Mouse (Mus musculus): ENCODE data around the gene Itpka. TPM values are rescaled to one million over a fixed set of nuclear protein-coding genes. Genes with fewer than 3 reads are reported as not detected.

Itpka gene
- polyA plus RNA-seq, 1 experiment from 2014 or later: 0.79 TPM

DNA sequence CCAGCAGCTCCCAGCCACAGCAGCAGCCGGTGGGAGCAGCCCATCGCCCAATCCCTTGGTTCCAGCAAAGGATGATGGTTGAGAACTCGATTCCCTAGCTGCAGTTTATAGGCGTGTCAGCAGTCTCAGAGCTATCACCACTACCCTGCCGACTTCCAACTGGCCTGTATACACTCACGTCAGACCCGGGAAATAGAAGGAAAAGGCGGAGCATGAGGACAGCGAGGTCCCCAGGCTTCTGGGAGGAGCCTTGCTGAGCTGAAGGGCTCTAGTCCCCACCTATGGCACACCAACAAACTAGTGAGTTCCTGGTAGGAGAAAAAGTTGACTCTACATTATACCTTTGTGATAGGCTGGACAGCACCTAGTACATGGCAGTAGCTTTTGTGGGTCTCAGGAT is 18.1 kb downstream of the Itpka start, which contains the start of gene Ltk:
Gene Ltk (minus strand): TSS at position 181 of the 400 bp plus-strand sequence.
- peaks cover 75% of the 10 kb centered on the region for H3K27me3 ChIP-seq (replicated peaks; ENCODE audit: low read depth, poor library complexity, severe bottlenecking)
- H3K9me3 ChIP-seq: no peaks in the 10 kb centered on the region
- H3K27ac ChIP-seq (replicated peaks): no peak within 1 kb of the TSS
- H3K36me3 ChIP-seq (replicated peaks): peaks cover 26% of the 10 kb centered on the region
- DNase-seq (ENCODE audit: low spot score): no peak
- peak within 1 kb of the TSS; percentile 74 for H3K4me3 ChIP-seq
- 14% methylated on average over 9 of the region's 9 CpGs for WGBS
- H3K4me1 ChIP-seq: peaks cover 20% of the 10 kb centered on the region

- no peak for DNase-seq (ENCODE audit: low spot score)
- WGBS: 77% methylated on average over 1 of the region's 1 CpGs
These were observed 20.1 kb downstream of the Itpka start for GRCm38 (mm10) chr2:119762276-119762675.

DNA sequence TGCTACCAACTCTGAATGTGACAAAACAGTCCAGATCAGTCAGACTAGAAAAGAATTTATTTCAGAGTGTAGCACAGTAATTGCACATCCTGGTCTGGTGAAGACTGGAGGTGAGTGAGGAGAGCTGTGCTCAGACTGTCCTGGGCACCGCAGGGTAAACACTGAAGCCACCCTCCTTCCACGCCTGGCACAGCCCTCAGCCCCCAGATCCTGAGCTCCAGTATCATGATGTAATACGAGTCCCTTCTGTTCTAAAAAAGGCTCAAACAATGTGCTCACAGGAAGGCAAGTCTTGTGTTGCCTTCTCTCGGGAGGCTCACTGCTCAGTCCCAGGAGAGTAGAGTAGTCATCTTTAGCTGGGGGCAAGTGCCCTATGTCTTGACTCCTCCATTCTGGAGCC is 21.8 kb downstream of the Itpka start:
- no peaks in the 10 kb centered on the region for H3K9me3 ChIP-seq
- H3K27me3 ChIP-seq (replicated peaks; ENCODE audit: low read depth, poor library complexity, severe bottlenecking): peaks cover 38% of the 10 kb centered on the region
- no peak overlapping the region for H3K27ac ChIP-seq (replicated peaks)
- H3K36me3 ChIP-seq (replicated peaks): peaks cover 57% of the 10 kb centered on the region
- WGBS: 71% methylated on average over 4 of the region's 4 CpGs
- H3K4me3 ChIP-seq: no peak overlapping the region
- peaks cover 5% of the 10 kb centered on the region for H3K4me1 ChIP-seq
- DNase-seq (ENCODE audit: low spot score): no peak

More at GRCm38 (mm10) chr2:119762276-119762675, 20.1 kb downstream of the Itpka start:
- Histone ChIP-seq H3K9me3 (no peaks in the 10 kb centered on the region), H3K4me3 (no peak overlapping the region), H3K27ac (replicated peaks) (no peak overlapping the region), H3K27me3 (replicated peaks; ENCODE audit: low read depth, poor library complexity, severe bottlenecking) (peaks cover 54% of the 10 kb centered on the region), H3K4me1 (peaks cover 20% of the 10 kb centered on the region), H3K36me3 (replicated peaks) (peaks cover 44% of the 10 kb centered on the region)

- H3K4me3 ChIP-seq: no peak overlapping the region
- peaks cover 5% of the 10 kb centered on the region for H3K27me3 ChIP-seq (replicated peaks; ENCODE audit: low read depth, poor library complexity, severe bottlenecking)
- H3K4me1 ChIP-seq: no peaks in the 10 kb centered on the region
- DNase-seq (ENCODE audit: low spot score): no peak
- 92% methylated on average over 6 of the region's 6 CpGs for WGBS
- H3K27ac ChIP-seq (replicated peaks): no peak overlapping the region
- peaks cover 90% of the 10 kb centered on the region for H3K36me3 ChIP-seq (replicated peaks)
- no peaks in the 10 kb centered on the region for H3K9me3 ChIP-seq
These were observed 25.1 kb downstream of the Itpka start for GRCm38 (mm10) chr2:119767246-119767645.

DNA sequence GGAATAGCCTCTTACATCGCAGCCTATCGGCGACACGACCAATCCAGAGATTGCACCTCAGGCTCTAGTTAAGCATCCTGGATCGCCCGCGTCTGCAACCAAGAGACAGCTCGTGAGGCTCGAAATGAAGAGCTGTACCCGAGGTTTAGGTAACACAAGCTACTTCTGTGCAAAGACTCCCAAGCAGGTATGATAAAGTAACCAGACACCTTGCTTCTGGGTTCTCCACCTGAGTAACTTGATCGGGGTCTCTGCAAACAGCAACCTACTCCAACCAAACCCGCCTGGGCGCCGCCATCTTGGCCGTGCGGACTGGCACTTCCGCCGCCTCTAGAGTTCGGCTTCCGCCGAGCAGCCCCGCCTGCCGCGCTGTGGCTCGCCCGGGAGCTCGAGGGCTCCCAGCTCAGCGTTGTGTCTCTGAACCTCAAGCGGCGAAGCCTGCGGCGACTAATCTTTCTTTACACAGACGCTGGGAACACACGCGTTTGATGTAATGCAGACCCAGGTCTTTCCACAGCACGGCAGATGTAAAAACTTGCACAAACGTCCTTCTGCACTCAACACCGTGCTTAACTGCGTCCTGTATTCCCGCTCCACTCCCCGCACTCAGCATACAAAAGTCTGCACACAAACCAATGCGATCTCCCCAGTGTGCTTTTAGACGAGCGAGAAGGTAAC is 45.2 kb downstream of the Itpka start, which contains the start of gene Rpap1:
Gene Rpap1 (minus strand): TSS at position 332 of the 678 bp plus-strand sequence.
- Histone ChIP-seq H3K27ac (replicated peaks) (peak within 1 kb of the TSS; percentile 87), H3K9me3 (no peaks in the 10 kb centered on the region), H3K36me3 (replicated peaks) (peaks cover 29% of the 10 kb centered on the region), H3K27me3 (replicated peaks; ENCODE audit: low read depth, poor library complexity, severe bottlenecking) (no peaks in the 10 kb centered on the region), H3K4me3 (peak within 1 kb of the TSS; percentile 77), H3K4me1 (peaks cover 13% of the 10 kb centered on the region)
- under 1% methylated on average over 44 of the region's 44 CpGs for whole genome bisulfite sequencing
- DNase-seq (ENCODE audit: low spot score): peak; percentile 92

- no peaks in the 10 kb centered on the region for H3K9me3 ChIP-seq
- H3K27me3 ChIP-seq (replicated peaks; ENCODE audit: low read depth, poor library complexity, severe bottlenecking): no peaks in the 10 kb centered on the region
- no peak overlapping the region for H3K4me3 ChIP-seq
- WGBS: 83% methylated on average over 2 of the region's 2 CpGs
- H3K4me1 ChIP-seq: peaks cover 13% of the 10 kb centered on the region
- no peak overlapping the region for H3K27ac ChIP-seq (replicated peaks)
- DNase-seq (ENCODE audit: low spot score): no peak
- peaks cover 7% of the 10 kb centered on the region for H3K36me3 ChIP-seq (replicated peaks)
These were observed 47.9 kb downstream of the Itpka start for GRCm38 (mm10) chr2:119789996-119790395.

GRCm38 (mm10) chr2:119797279-119797783 is 55.2 kb downstream of the Itpka start, which contains the start of gene Tyro3:
Gene Tyro3, plus strand, starts transcription at chr2:119797733.
- H3K9me3 ChIP-seq: no peaks in the 10 kb centered on the region
- peaks cover 51% of the 10 kb centered on the region for H3K27me3 ChIP-seq (replicated peaks; ENCODE audit: low read depth, poor library complexity, severe bottlenecking)
- H3K4me3 ChIP-seq: 0 out of 2 replicates have a peak within 1 kb of the TSS, but pooled peaks have one; percentile 2
- H3K36me3 ChIP-seq (replicated peaks): no peaks in the 10 kb centered on the region; the same call in 1 of the 2 replicates
- no peak within 1 kb of the TSS for H3K27ac ChIP-seq (replicated peaks)
- 62% methylated on average over 5 of the region's 5 CpGs for WGBS
- no peak for DNase-seq (ENCODE audit: low spot score)
- H3K4me1 ChIP-seq: peaks cover 41% of the 10 kb centered on the region

GRCm38 (mm10) chr2:119798246-119798927 is 56.2 kb downstream of the Itpka start:
- peak; percentile 72 for DNase-seq (ENCODE audit: low spot score)
- H3K36me3 ChIP-seq (replicated peaks): peaks cover 3% of the 10 kb centered on the region
- no peak overlapping the region for H3K27ac ChIP-seq (replicated peaks)
- H3K4me1 ChIP-seq: peaks cover 52% of the 10 kb centered on the region
- H3K9me3 ChIP-seq: no peaks in the 10 kb centered on the region
- 0 out of 2 replicates have a peak overlapping the region, but pooled peaks have one; percentile 93 for H3K4me3 ChIP-seq
- WGBS: 9% methylated on average over 13 of the region's 13 CpGs
- H3K27me3 ChIP-seq (replicated peaks; ENCODE audit: low read depth, poor library complexity, severe bottlenecking): peaks cover 59% of the 10 kb centered on the region

DNA sequence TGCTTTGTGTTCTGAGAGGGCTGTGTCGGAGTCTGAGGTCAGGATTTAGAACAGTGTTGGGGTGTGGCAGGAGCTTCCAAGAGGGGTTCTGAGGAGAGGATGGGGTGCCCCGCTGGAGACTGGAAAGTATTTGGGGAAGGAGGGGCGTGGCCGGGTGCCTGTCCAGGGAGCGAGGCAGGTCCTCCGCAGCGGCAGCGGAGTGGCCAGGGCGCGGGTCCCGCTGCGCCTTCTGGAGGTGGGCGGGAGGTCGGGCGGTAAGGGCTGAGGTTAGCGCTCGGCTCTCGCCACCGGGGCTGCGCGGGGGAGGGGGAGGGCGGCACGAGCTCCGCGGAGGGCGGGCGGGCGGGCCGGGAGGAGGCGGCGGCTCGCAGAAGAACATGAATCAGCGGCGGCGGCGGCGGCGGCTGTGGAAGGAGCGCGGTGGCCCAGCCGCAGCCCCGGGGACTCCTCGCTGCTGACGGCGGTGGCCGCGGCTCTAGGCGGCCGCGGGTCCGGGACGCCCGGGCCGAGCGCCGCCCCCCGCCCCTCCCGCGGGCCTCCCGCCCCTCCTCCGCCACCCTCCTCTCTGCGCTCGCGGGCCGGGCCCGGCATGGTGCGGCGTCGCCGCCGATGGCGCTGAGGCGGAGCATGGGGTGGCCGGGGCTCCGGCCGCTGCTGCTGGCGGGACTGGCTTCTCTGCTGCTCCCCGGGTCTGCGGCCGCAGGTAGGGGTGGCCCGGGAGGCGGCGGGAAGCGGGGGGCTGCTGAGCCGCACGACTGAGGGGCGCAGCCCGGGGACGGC is 57.2 kb downstream of the Itpka start:
- Histone ChIP-seq H3K36me3 (replicated peaks) (peaks cover 13% of the 10 kb centered on the region), H3K9me3 (no peaks in the 10 kb centered on the region), H3K27ac (replicated peaks) (peak overlapping the region; percentile 91), H3K27me3 (replicated peaks; ENCODE audit: low read depth, poor library complexity, severe bottlenecking) (peaks cover 69% of the 10 kb centered on the region), H3K4me1 (peaks cover 62% of the 10 kb centered on the region), H3K4me3 (peak overlapping the region; percentile 93)
- under 1% methylated on average over 86 of the region's 89 CpGs for WGBS
- DNase-seq (ENCODE audit: low spot score): peak; percentile 74

- under 1% methylated on average over 27 of the region's 27 CpGs for WGBS
- Histone ChIP-seq H3K9me3 (no peaks in the 10 kb centered on the region), H3K4me3 (peak overlapping the region; percentile 93), H3K36me3 (replicated peaks) (peaks cover 20% of the 10 kb centered on the region), H3K27me3 (replicated peaks; ENCODE audit: low read depth, poor library complexity, severe bottlenecking) (peaks cover 76% of the 10 kb centered on the region), H3K27ac (replicated peaks) (peak overlapping the region; percentile 91), H3K4me1 (peaks cover 69% of the 10 kb centered on the region)
- peak; percentile 37 for DNase-seq (ENCODE audit: low spot score)
These were observed 57.9 kb downstream of the Itpka start for GRCm38 (mm10) chr2:119799961-119800550.
